Mouse (Mus musculus) Patski (cell line): Measurements from ENCODE around the gene Pkd1l3. TPM values are rescaled to one million over a fixed set of nuclear protein-coding genes. Genes with fewer than 3 reads are reported as not detected.

Experiments used
- ATAC-seq: fragments of 100-300 bp; one replicate; pipeline ENCODE4 v1.8.0; 2021
- CTCF ChIA-PET: fragments of 350-600 bp; sonication (Branson Sonifier 250); formaldehyde crosslinking; loops from one replicate; lab custom pipeline; 2022; ENCODE audit warnings: inconsistent platforms; lab: Charles Lee
- POLR2A ChIA-PET: fragments of 350-600 bp; sonication (Branson Sonifier 250); formaldehyde crosslinking; loops from one replicate; lab custom pipeline; 2022; ENCODE audit warnings: antibody characterized with exemption, inconsistent platforms; lab: Charles Lee
- DNase-seq: peaks from one replicate; pipeline ENCODE4 v3.0.0-alpha.2; 2011; ENCODE audit warnings: low read depth, low spot score
- H3K27me3 ChIP-seq: fragments of 371-371 bp; one replicate; pipeline ENCODE4 v1.5.1; 2021
- CTCF ChIP-seq: fragments of 100-300 bp; IDR thresholded peaks from one replicate; pipeline ENCODE4 v1.5.1; 2021
- in situ Hi-C: fragments of 300-500 bp; cut with MboI; formaldehyde crosslinking; loops from 3 replicates; pipeline ENCODE4 v1.11.1; 2018; ENCODE audit warnings: low pct_unique_long_range_greater_than_20kb, mixed read lengths
- polyA plus RNA-seq: library from polyadenylated mRNA; unstranded; gene quantifications from one replicate; pipeline ENCODE4 v1.2.3, GENCODE M21; 2021

Gene Pkd1l3
- polyA plus RNA-seq, 1 experiment from 2014 or later, result 0.45 TPM

- no peak for TF ChIP-seq CTCF
- no peak for DNase-seq
- ATAC-seq, result no peak
- in situ Hi-C loops, result no loop called here
- ChIA-PET POLR2A (no interaction called here), CTCF (no interaction called here)
- peaks cover 7% of the 10 kb centered on the region for H3K27me3 ChIP-seq
Observed at GRCm38 (mm10) chr8:109628638-109629037, 14.3 kb downstream of the Pkd1l3 start.

GRCm38 (mm10) chr8:109632498-109632897 lies 18.2 kb downstream of the Pkd1l3 start:
- no peak for DNase-seq
- TF ChIP-seq CTCF, result no peak
- no peak for ATAC-seq
- H3K27me3 ChIP-seq, result peaks cover 10% of the 10 kb centered on the region
- CTCF ChIA-PET, result no interaction called here
- POLR2A ChIA-PET, result no interaction called here
- in situ Hi-C loops, result no loop called here

- no peak for TF ChIP-seq CTCF
- in situ Hi-C loops, result no loop called here
- ChIA-PET CTCF (no interaction called here), POLR2A (interaction anchor here (0.6 kb wide), 1 partner anchor 15 kb away, joined by 3 read pairs; no protein-coding TSS in a partner anchor)
- DNase-seq (no peak), ATAC-seq (no peak)
- H3K27me3 ChIP-seq, result peaks cover 21% of the 10 kb centered on the region
Observed at GRCm38 (mm10) chr8:109635146-109635545, 20.8 kb downstream of the Pkd1l3 start.

- H3K27me3 ChIP-seq, result peaks cover 23% of the 10 kb centered on the region
- DNase-seq (no peak), ATAC-seq (no peak)
- POLR2A ChIA-PET, result no interaction called here
- in situ Hi-C loops, result no loop called here
- TF ChIP-seq CTCF, result no peak
- CTCF ChIA-PET, result no interaction called here
Observed at GRCm38 (mm10) chr8:109638851-109639250, 24.5 kb downstream of the Pkd1l3 start.

- H3K27me3 ChIP-seq, result peaks cover 23% of the 10 kb centered on the region
- POLR2A ChIA-PET, result no interaction called here
- no peak for DNase-seq
- in situ Hi-C loops, result no loop called here
- no peak for ATAC-seq
- TF ChIP-seq CTCF, result no peak
- CTCF ChIA-PET, result interaction anchor here (0.6 kb wide), 1 partner anchor 66 kb away, joined by 3 read pairs; no protein-coding TSS in a partner anchor
Observed at GRCm38 (mm10) chr8:109640410-109640809, 26.1 kb downstream of the Pkd1l3 start.

GRCm38 (mm10) chr8:109641236-109641635 lies 26.9 kb downstream of the Pkd1l3 start:
- ChIA-PET POLR2A (no interaction called here), CTCF (interaction anchor here (1.2 kb wide), 1 partner anchor 14 kb away, joined by 4 read pairs; no protein-coding TSS in a partner anchor)
- no peak for TF ChIP-seq CTCF
- no peak for ATAC-seq
- H3K27me3 ChIP-seq, result peaks cover 20% of the 10 kb centered on the region
- in situ Hi-C loops, result no loop called here
- no peak for DNase-seq

GRCm38 (mm10) chr8:109647331-109647730 lies 33.0 kb downstream of the Pkd1l3 start:
- no peak for ATAC-seq
- ChIA-PET POLR2A (interaction anchor here (1.7 kb wide), 1 partner anchor 18 kb away, joined by 3 read pairs; no protein-coding TSS in a partner anchor), CTCF (interaction anchor here (1.0 kb wide), 1 partner anchor 15 kb away, joined by 3 read pairs; no protein-coding TSS in a partner anchor)
- TF ChIP-seq CTCF, result no peak
- in situ Hi-C loops, result no loop called here
- no peak for DNase-seq
- H3K27me3 ChIP-seq, result peaks cover 19% of the 10 kb centered on the region

- H3K27me3 ChIP-seq, result peaks cover 17% of the 10 kb centered on the region
- ATAC-seq (no peak), DNase-seq (no peak)
- CTCF ChIA-PET, result no interaction called here
- TF ChIP-seq CTCF, result no peak
- in situ Hi-C loops, result no loop called here
- POLR2A ChIA-PET, result interaction anchor here (1.7 kb wide), 1 partner anchor 16 kb away, joined by 3 read pairs; no protein-coding TSS in a partner anchor
Observed at GRCm38 (mm10) chr8:109648469-109648868, 34.2 kb downstream of the Pkd1l3 start.

GRCm38 (mm10) chr8:109650801-109651200 lies 36.5 kb downstream of the Pkd1l3 start:
- ATAC-seq (no peak), DNase-seq (no peak)
- H3K27me3 ChIP-seq, result peaks cover 17% of the 10 kb centered on the region
- TF ChIP-seq CTCF, result no peak
- CTCF ChIA-PET, result no interaction called here
- in situ Hi-C loops, result no loop called here
- POLR2A ChIA-PET, result no interaction called here

- ChIA-PET POLR2A (no interaction called here), CTCF (no interaction called here)
- ATAC-seq, result no peak
- no peak for DNase-seq
- in situ Hi-C loops, result no loop called here
- TF ChIP-seq CTCF, result no peak
- H3K27me3 ChIP-seq, result no peaks in the 10 kb centered on the region
Observed at GRCm38 (mm10) chr8:109656860-109657259, 42.5 kb downstream of the Pkd1l3 start.

GRCm38 (mm10) chr8:109662328-109662727 lies 48.0 kb downstream of the Pkd1l3 start:
- ChIA-PET POLR2A (no interaction called here), CTCF (interaction anchor here (0.9 kb wide), 1 partner anchor 15 kb away, joined by 3 read pairs; no protein-coding TSS in a partner anchor)
- H3K27me3 ChIP-seq, result no peaks in the 10 kb centered on the region
- TF ChIP-seq CTCF, result no peak
- in situ Hi-C loops, result no loop called here
- no peak for DNase-seq
- no peak for ATAC-seq
